Mouse (Mus musculus) brain, adult 10 weeks (tissue): ENCODE measurements around the gene Kcnt1. TPM values are rescaled to one million over a fixed set of nuclear protein-coding genes. Genes with fewer than 3 reads are reported as not detected.

Experiments used
- polyA plus RNA-seq: library from polyadenylated mRNA; stranded (reverse); fragments of 350-450 nt; fragmentation: Illumina TruSeq; extraction: RNeasy Lipid Tissue Mini Kit (QIAGEN cat#74804); gene quantifications from one replicate; pipeline ENCODE4 v1.2.3, GENCODE M21; 2015; ENCODE audit warnings: low read depth, low replicate concordance

Gene Kcnt1
- 90.6 TPM for polyA plus RNA-seq

GRCm38 (mm10) chr2:25863337-25864131, at the start of gene Kcnt1:
TSS of gene Kcnt1 (plus strand) at chr2:25863734.

GRCm38 (mm10) chr2:25815748-25816147, 47.8 kb upstream of the Kcnt1 start, which contains the start of gene Glt6d1:
TSS of gene Glt6d1 (minus strand) at chr2:25815848.

GRCm38 (mm10) chr2:25822806-25823205, 40.7 kb upstream of the Kcnt1 start, which contains the start of gene Lcn9:
TSS of gene Lcn9 (plus strand) at chr2:25823153.

GRCm38 (mm10) chr2:25847226-25847625, 16.3 kb upstream of the Kcnt1 start, which contains the start of gene Sohlh1:
TSS of gene Sohlh1 (minus strand) at chr2:25847248.

Other genes starting within 250 kb of the Kcnt1 start
- gene Ccdc183, start 246.1 kb upstream of the Kcnt1 start, polyA plus RNA-seq = not detected
- gene Tmem141, start 241.7 kb upstream of the Kcnt1 start, polyA plus RNA-seq = 54.0 TPM
- gene Fcna, start 235.7 kb upstream of the Kcnt1 start, polyA plus RNA-seq = 0.79 TPM
- gene Lcn8, start 210.6 kb upstream of the Kcnt1 start, polyA plus RNA-seq = not detected
- not detected for gene Lcn5, start 205.8 kb upstream of the Kcnt1 start, polyA plus RNA-seq
- gene Lcn6, start 186.9 kb upstream of the Kcnt1 start, polyA plus RNA-seq = not detected
- gene Lcn10, start 181.0 kb upstream of the Kcnt1 start, polyA plus RNA-seq = not detected
- not detected for gene Obp2a, start 163.7 kb upstream of the Kcnt1 start, polyA plus RNA-seq
- gene Bmyc, start 157.0 kb upstream of the Kcnt1 start, polyA plus RNA-seq = 81.8 TPM
- gene Obp2b, start 126.7 kb upstream of the Kcnt1 start, polyA plus RNA-seq = not detected
- gene Lcn3, start 98.2 kb upstream of the Kcnt1 start, polyA plus RNA-seq = not detected
- not detected for gene Lcn11, start 86.7 kb upstream of the Kcnt1 start, polyA plus RNA-seq
- not detected for gene Gm13539, start 81.5 kb upstream of the Kcnt1 start, polyA plus RNA-seq
- not detected for gene Glt6d1, start 47.9 kb upstream of the Kcnt1 start, polyA plus RNA-seq
- gene Lcn9, start 40.6 kb upstream of the Kcnt1 start, polyA plus RNA-seq = not detected
- not detected for gene Sohlh1, start 16.5 kb upstream of the Kcnt1 start, polyA plus RNA-seq
- 50.1 TPM for gene Camsap1, start 119.5 kb downstream of the Kcnt1 start, polyA plus RNA-seq
- 68.4 TPM for gene Ubac1, start 158.0 kb downstream of the Kcnt1 start, polyA plus RNA-seq